In genomic region chr11:106267871-106268270, GRCm38 (mm10) we compare ENCODE assay signal across 8 mouse cellular contexts. TPM values are rescaled to one million over a fixed set of nuclear protein-coding genes. Genes with fewer than 3 reads are reported as not detected.
DNase-seq lines count a peak whose midpoint lies in the region; ATAC-seq lines count a peak whose summit lies in the region.

No protein-coding gene starts in this region.

- WGBS in heart, embryonic 10.5 days: 67% methylated on average over 5 of the region's 5 CpGs
- 91% methylated on average over 5 of the region's 5 CpGs for WGBS in forebrain, embryonic 13.5 days
- WGBS in liver, embryonic 12.5 days (ENCODE audit: insufficient replicate concordance): 88% methylated on average over 5 of the region's 5 CpGs

- H3K9me3 ChIP-seq in heart, embryonic 10.5 days: no peaks in the 10 kb centered on the region
- H3K9me3 ChIP-seq in forebrain, embryonic 13.5 days (replicated peaks): no peaks in the 10 kb centered on the region
- H3K9me3 ChIP-seq in liver, embryonic 12.5 days (replicated peaks): no peaks in the 10 kb centered on the region

- H3K9ac ChIP-seq in forebrain, embryonic 13.5 days: no peak overlapping the region
- H3K9ac ChIP-seq in liver, embryonic 12.5 days: no peak overlapping the region

- H3K4me1 ChIP-seq in heart, embryonic 10.5 days: peaks cover 42% of the 10 kb centered on the region
- H3K4me1 ChIP-seq in forebrain, embryonic 13.5 days: peaks cover 41% of the 10 kb centered on the region
- H3K4me1 ChIP-seq in liver, embryonic 12.5 days: peaks cover 45% of the 10 kb centered on the region

- no peak for ATAC-seq in forebrain, embryonic 13.5 days
- ATAC-seq in liver, embryonic 12.5 days: no peak
- ATAC-seq in megakaryocyte-erythroid progenitor cell, adult 5-6 weeks (replicated peaks; ENCODE audit: low FRiP score, low TSS enrichment, poor library complexity, severe bottlenecking): no peak

- no peak overlapping the region for H3K4me2 ChIP-seq in forebrain, embryonic 13.5 days
- peak overlapping the region; percentile 14; the same call in 1 of the 2 replicates for H3K4me2 ChIP-seq in liver, embryonic 12.5 days

- H3K4me3 ChIP-seq in heart, embryonic 10.5 days: no peak overlapping the region; the same call in 1 of the 2 replicates
- no peak overlapping the region for H3K4me3 ChIP-seq in forebrain, embryonic 13.5 days
- H3K4me3 ChIP-seq in liver, embryonic 12.5 days: no peak overlapping the region

- DNase-seq in heart, embryonic 10.5 days (ENCODE audit: low spot score): no peak
- no peak for DNase-seq in heart, adult 8-10 months (ENCODE audit: low spot score)
- peak; percentile 70 for DNase-seq in cerebellum, adult 11 months
- DNase-seq in layer of hippocampus, postnatal 25 days (ENCODE audit: extremely low spot score in 1 of 2, low spot score in 1 of 2): no peak
- no peak for DNase-seq in ovary, adult 18-20 months (ENCODE audit: low spot score)

- H3K27ac ChIP-seq in heart, embryonic 10.5 days: peak overlapping the region; percentile 71
- H3K27ac ChIP-seq in forebrain, embryonic 13.5 days: peak overlapping the region; percentile 73
- peak overlapping the region; percentile 31 for H3K27ac ChIP-seq in liver, embryonic 12.5 days

- peaks cover 56% of the 10 kb centered on the region for H3K36me3 ChIP-seq in heart, embryonic 10.5 days
- H3K36me3 ChIP-seq in forebrain, embryonic 13.5 days (ENCODE audit: poor library complexity, severe bottlenecking): peaks cover 45% of the 10 kb centered on the region
- H3K36me3 ChIP-seq in liver, embryonic 12.5 days: peaks cover 62% of the 10 kb centered on the region

- no peaks in the 10 kb centered on the region for H3K27me3 ChIP-seq in heart, embryonic 10.5 days (ENCODE audit: insufficient read depth, poor library complexity, severe bottlenecking)
- no peaks in the 10 kb centered on the region for H3K27me3 ChIP-seq in forebrain, embryonic 13.5 days
- H3K27me3 ChIP-seq in liver, embryonic 12.5 days (replicated peaks): no peaks in the 10 kb centered on the region

RNA-seq across cellular contexts. Expression of gene Smarcd2, which starts 4.9 kb away (rescaled TPM):
- 20.9 and 36.2 TPM in 2 replicates for polyA plus RNA-seq in heart, embryonic 10.5 days (2016; fragmentation: Nextera tagmentation; extraction: Ambion mirVana)
- total RNA-seq in heart, adult 8-10 months (2022): 10 to 100 TPM; 14.3 to 16.7 (median 15.5) TPM
- 14.2 and 14.3 TPM in 2 replicates for polyA plus RNA-seq in forebrain, embryonic 13.5 days (2015; fragmentation: Nextera tagmentation; extraction: Ambion mirVana)
- polyA plus RNA-seq in liver, embryonic 12.5 days (2016; fragmentation: Nextera tagmentation; extraction: Ambion mirVana): 52.4 and 55.2 TPM in 2 replicates
- 93.8 and 120 TPM in 2 replicates for total RNA-seq in megakaryocyte-erythroid progenitor cell, adult 5-6 weeks (2014; fragmentation: Nextera tagmentation)
- 201 and 272 TPM in 2 replicates for total RNA-seq in megakaryocyte-erythroid progenitor cell, adult 5-6 weeks (2017)
- 10 to 100 TPM; 24.7 to 26.1 TPM for total RNA-seq in layer of hippocampus, postnatal 25 days (2021)

RNA-seq across cellular contexts. Expression of gene Tcam1, which starts 8.6 kb away (rescaled TPM):
- polyA plus RNA-seq in heart, embryonic 10.5 days (2016; fragmentation: Nextera tagmentation; extraction: Ambion mirVana): 0.18 and 0.40 TPM in 2 replicates
- total RNA-seq in heart, adult 8-10 months (2022): under 1 TPM in 1 of 4 experiments, not detected in 3; 0.08 TPM
- 0.10 and 0.14 TPM in 2 replicates for polyA plus RNA-seq in forebrain, embryonic 13.5 days (2015; fragmentation: Nextera tagmentation; extraction: Ambion mirVana)
- 0.57 and 0.83 TPM in 2 replicates for polyA plus RNA-seq in liver, embryonic 12.5 days (2016; fragmentation: Nextera tagmentation; extraction: Ambion mirVana)
- 1.4 and 3.5 TPM in 2 replicates for total RNA-seq in megakaryocyte-erythroid progenitor cell, adult 5-6 weeks (2014; fragmentation: Nextera tagmentation)
- total RNA-seq in megakaryocyte-erythroid progenitor cell, adult 5-6 weeks (2017): 2.1 and 3.7 TPM in 2 replicates
- total RNA-seq in layer of hippocampus, postnatal 25 days (2021): under 1 TPM; 0.19 to 0.22 TPM

RNA-seq across cellular contexts. Expression of gene Psmc5, which starts 11.9 kb away (rescaled TPM):
- polyA plus RNA-seq in heart, embryonic 10.5 days (2016; fragmentation: Nextera tagmentation; extraction: Ambion mirVana): 330 and 386 TPM in 2 replicates
- 100 to 1,000 TPM in 3 of 4 experiments, 10 to 100 TPM in 1; 99.8 to 112 (median 103) TPM for total RNA-seq in heart, adult 8-10 months (2022)
- polyA plus RNA-seq in forebrain, embryonic 13.5 days (2015; fragmentation: Nextera tagmentation; extraction: Ambion mirVana): 322 and 348 TPM in 2 replicates
- polyA plus RNA-seq in liver, embryonic 12.5 days (2016; fragmentation: Nextera tagmentation; extraction: Ambion mirVana): 219 and 221 TPM in 2 replicates
- total RNA-seq in megakaryocyte-erythroid progenitor cell, adult 5-6 weeks (2014; fragmentation: Nextera tagmentation): 126 and 145 TPM in 2 replicates
- total RNA-seq in megakaryocyte-erythroid progenitor cell, adult 5-6 weeks (2017): 111 and 128 TPM in 2 replicates
- 100 to 1,000 TPM; 148 to 174 TPM for total RNA-seq in layer of hippocampus, postnatal 25 days (2021)

RNA-seq across cellular contexts. Expression of gene Ftsj3, which starts 12.0 kb away (rescaled TPM):
- 55.9 and 71.1 TPM in 2 replicates for polyA plus RNA-seq in heart, embryonic 10.5 days (2016; fragmentation: Nextera tagmentation; extraction: Ambion mirVana)
- 10 to 100 TPM; 19.3 to 23.1 (median 21.2) TPM for total RNA-seq in heart, adult 8-10 months (2022)
- polyA plus RNA-seq in forebrain, embryonic 13.5 days (2015; fragmentation: Nextera tagmentation; extraction: Ambion mirVana): 46.4 and 52.7 TPM in 2 replicates
- 80.9 and 83.5 TPM in 2 replicates for polyA plus RNA-seq in liver, embryonic 12.5 days (2016; fragmentation: Nextera tagmentation; extraction: Ambion mirVana)
- 115 and 123 TPM in 2 replicates for total RNA-seq in megakaryocyte-erythroid progenitor cell, adult 5-6 weeks (2014; fragmentation: Nextera tagmentation)
- 235 and 274 TPM in 2 replicates for total RNA-seq in megakaryocyte-erythroid progenitor cell, adult 5-6 weeks (2017)
- total RNA-seq in layer of hippocampus, postnatal 25 days (2021): 10 to 100 TPM; 29.9 to 32.8 TPM

RNA-seq across cellular contexts. Expression of gene Gh, which starts 33.8 kb away (rescaled TPM):
- polyA plus RNA-seq in heart, embryonic 10.5 days (2016; fragmentation: Nextera tagmentation; extraction: Ambion mirVana): not detected in 2 replicates
- not detected for total RNA-seq in heart, adult 8-10 months (2022)
- polyA plus RNA-seq in forebrain, embryonic 13.5 days (2015; fragmentation: Nextera tagmentation; extraction: Ambion mirVana): not detected in 2 replicates
- polyA plus RNA-seq in liver, embryonic 12.5 days (2016; fragmentation: Nextera tagmentation; extraction: Ambion mirVana): not detected in 2 replicates
- total RNA-seq in megakaryocyte-erythroid progenitor cell, adult 5-6 weeks (2014; fragmentation: Nextera tagmentation): not detected in 2 replicates
- not detected in 2 replicates for total RNA-seq in megakaryocyte-erythroid progenitor cell, adult 5-6 weeks (2017)
- total RNA-seq in layer of hippocampus, postnatal 25 days (2021): not detected
